Mouse (Mus musculus) liver, postnatal 0 days (tissue): ENCODE results near the gene Tsku.

ENCODE experiments used
- CTCF ChIP-seq: sonication (generic); IDR thresholded peaks from 2 replicates; pipeline ENCODE4 v1.5.1; 2016; ENCODE audit warnings: antibody characterized with exemption, low read depth
- EP300 ChIP-seq: IDR thresholded peaks from 2 replicates; pipeline ENCODE4 v1.6.1; 2016; ENCODE audit warnings: antibody characterized with exemption, low read depth, mild to moderate bottlenecking

- TF ChIP-seq CTCF: no peak
- no peak for TF ChIP-seq EP300
These were observed 50.9 kb downstream of the Tsku start for GRCm38 (mm10) chr7:98310266-98310665.
